Mouse (Mus musculus): Measurements from ENCODE around the gene Hist1h1a. TPM values are rescaled to one million over a fixed set of nuclear protein-coding genes. Genes with fewer than 3 reads are reported as not detected.

The Hist1h1a gene
- polyA plus RNA-seq, 1 experiment, result 4.3 TPM

DNA sequence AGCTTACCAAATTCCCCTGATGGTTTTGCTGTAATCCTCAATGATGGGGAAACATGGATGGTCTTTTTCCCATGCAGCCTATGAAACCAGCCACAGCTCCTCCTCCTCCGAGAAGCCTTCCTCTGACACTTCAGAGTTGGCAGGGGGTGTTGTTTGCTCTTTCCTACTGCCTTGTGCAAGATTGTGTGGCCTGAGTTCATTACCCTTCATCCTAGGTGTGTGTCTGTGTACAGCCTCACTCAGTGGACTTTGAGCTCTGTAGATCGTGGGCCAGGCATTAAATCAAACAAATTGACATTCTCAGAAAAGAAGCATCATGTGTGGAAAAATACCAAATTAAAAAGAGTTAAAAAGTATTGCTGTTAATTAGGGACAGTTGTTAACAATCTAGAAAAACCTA, 41.1 kb downstream of the Hist1h1a start:
- Histone ChIP-seq H3K4me1 (ENCODE audit: control insufficient read depth, insufficient read depth, low read length) (no peaks in the 10 kb centered on the region), H3K27me3 (ENCODE audit: control insufficient read depth, insufficient read depth, low read length) (no peaks in the 10 kb centered on the region), H3K36me3 (ENCODE audit: control insufficient read depth, insufficient read depth, low read length) (no peaks in the 10 kb centered on the region), H3K27ac (ENCODE audit: control insufficient read depth, insufficient read depth, low read depth, low read length) (no peak overlapping the region), H3K4me3 (ENCODE audit: control insufficient read depth, low read depth, low read length) (no peak overlapping the region)
- TF ChIP-seq CTCF (IDR thresholded peaks at IDR 0.05; ENCODE audit: control insufficient read depth, insufficient read depth, insufficient replicate concordance, low read depth, low read length) (no peak), POLR2A (IDR thresholded peaks at IDR 0.05; ENCODE audit: control insufficient read depth, low read depth, low read length) (no peak)

DNA sequence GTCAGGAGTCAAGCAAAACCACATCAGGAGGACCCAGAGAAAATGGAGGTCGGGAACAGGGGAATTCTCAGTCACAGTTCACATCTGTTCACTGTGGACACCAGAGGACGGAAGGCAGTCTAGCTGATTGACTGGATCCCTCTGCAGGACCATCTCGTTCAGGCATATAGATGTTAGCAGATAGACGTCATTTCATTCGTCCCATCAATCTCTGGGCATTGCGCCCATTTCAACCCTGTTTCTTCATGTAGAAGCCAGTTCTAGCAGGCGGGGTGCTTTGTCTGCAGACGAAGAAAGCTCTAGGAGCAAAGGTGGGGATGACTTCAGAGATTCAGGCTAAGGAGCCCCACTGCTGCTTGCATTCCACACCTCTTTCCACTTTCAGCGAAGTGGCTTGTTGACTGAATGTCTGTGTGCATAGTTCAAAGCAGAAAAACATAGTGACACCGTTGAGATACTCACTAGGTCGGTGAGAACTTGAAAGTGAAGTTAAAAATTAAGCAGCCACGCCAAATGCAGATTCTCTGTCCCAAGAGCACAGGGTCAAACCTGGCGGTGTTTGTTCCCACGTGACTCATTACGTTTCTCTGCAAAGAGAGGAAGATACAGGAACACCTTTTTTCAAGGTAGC, 43.1 kb downstream of the Hist1h1a start, which contains the start of gene Slc17a2:
TSS of gene Slc17a2 (plus strand) at position 572 of the 631 bp plus-strand sequence.
- H3K27ac ChIP-seq (ENCODE audit: control insufficient read depth, insufficient read depth, low read depth, low read length), result no peak within 1 kb of the TSS
- TF ChIP-seq POLR2A (IDR thresholded peaks at IDR 0.05; ENCODE audit: control insufficient read depth, low read depth, low read length) (no peak), CTCF (IDR thresholded peaks at IDR 0.05; ENCODE audit: control insufficient read depth, insufficient read depth, insufficient replicate concordance, low read depth, low read length) (no peak)
- no peaks in the 10 kb centered on the region for H3K4me1 ChIP-seq (ENCODE audit: control insufficient read depth, insufficient read depth, low read length)
- H3K27me3 ChIP-seq (ENCODE audit: control insufficient read depth, insufficient read depth, low read length), result no peaks in the 10 kb centered on the region
- H3K4me3 ChIP-seq (ENCODE audit: control insufficient read depth, low read depth, low read length), result no peak within 1 kb of the TSS
- H3K36me3 ChIP-seq (ENCODE audit: control insufficient read depth, insufficient read depth, low read length), result no peaks in the 10 kb centered on the region

Other genes with a start within 250 kb of the Hist1h1a start
- gene Hist1h4h, start 232.6 kb upstream of the Hist1h1a start, polyA plus RNA-seq (2012; rRNA removed), result 13.2 and 17.1 TPM in 2 replicates
- gene Hist1h2af, start 229.8 kb upstream of the Hist1h1a start, polyA plus RNA-seq (2012; rRNA removed), result 4.4 and 4.5 TPM in 2 replicates
- 1.3 and 2.7 TPM in 2 replicates for gene Hist1h3g, start 228.2 kb upstream of the Hist1h1a start, polyA plus RNA-seq (2012; rRNA removed)
- 0.07 and 0.13 TPM in 2 replicates for gene Hist1h2bh, start 220.3 kb upstream of the Hist1h1a start, polyA plus RNA-seq (2012; rRNA removed)
- gene Hist1h3f, start 219.6 kb upstream of the Hist1h1a start, polyA plus RNA-seq (2012; rRNA removed), result 1.3 and 1.4 TPM in 2 replicates
- gene Hist1h4f, start 212.0 kb upstream of the Hist1h1a start, polyA plus RNA-seq (2012; rRNA removed), result 2.1 and 3.7 TPM in 2 replicates
- 0.02 and 0.04 TPM in 2 replicates for gene Hist1h1d, start 210.4 kb upstream of the Hist1h1a start, polyA plus RNA-seq (2012; rRNA removed)
- gene Hist1h3e, start 201.3 kb upstream of the Hist1h1a start, polyA plus RNA-seq (2012; rRNA removed), result 2.8 and 3.2 TPM in 2 replicates
- 0.34 and 0.36 TPM in 2 replicates for gene Hist1h2ae, start 192.4 kb upstream of the Hist1h1a start, polyA plus RNA-seq (2012; rRNA removed)
- gene Hist1h2bg, start 192.3 kb upstream of the Hist1h1a start, polyA plus RNA-seq (2012; rRNA removed), result 6.8 and 7.8 TPM in 2 replicates
- 0.98 and 2.9 TPM in 2 replicates for gene Hist1h2bf, start 189.5 kb upstream of the Hist1h1a start, polyA plus RNA-seq (2012; rRNA removed)
- 0.90 and 1.0 TPM in 2 replicates for gene Hist1h2ad, start 189.3 kb upstream of the Hist1h1a start, polyA plus RNA-seq (2012; rRNA removed)
- 0.98 and 1.1 TPM in 2 replicates for gene Hist1h3d, start 187.9 kb upstream of the Hist1h1a start, polyA plus RNA-seq (2012; rRNA removed)
- 2.7 and 2.9 TPM in 2 replicates for gene Hist1h4d, start 182.1 kb upstream of the Hist1h1a start, polyA plus RNA-seq (2012; rRNA removed)
- 0.42 and 0.58 TPM in 2 replicates for gene Hist1h2be, start 142.5 kb upstream of the Hist1h1a start, polyA plus RNA-seq (2012; rRNA removed)
- gene Hist1h1e, start 141.1 kb upstream of the Hist1h1a start, polyA plus RNA-seq (2012; rRNA removed), result 0.35 and 0.41 TPM in 2 replicates
- 0.20 and 0.26 TPM in 2 replicates for gene Hist1h2ac, start 79.7 kb upstream of the Hist1h1a start, polyA plus RNA-seq (2012; rRNA removed)
- 17.8 and 19.0 TPM in 2 replicates for gene Hist1h2bc, start 79.5 kb upstream of the Hist1h1a start, polyA plus RNA-seq (2012; rRNA removed)
- 22.2 and 24.8 TPM in 2 replicates for gene Hist1h1t, start 67.9 kb upstream of the Hist1h1a start, polyA plus RNA-seq (2012; rRNA removed)
- 20.1 and 20.6 TPM in 2 replicates for gene Hist1h4c, start 65.2 kb upstream of the Hist1h1a start, polyA plus RNA-seq (2012; rRNA removed)
- 5.2 and 6.1 TPM in 2 replicates for gene Hfe, start 52.8 kb upstream of the Hist1h1a start, polyA plus RNA-seq (2012; rRNA removed)
- 5.4 and 6.9 TPM in 2 replicates for gene Hist1h1c, start 24.9 kb upstream of the Hist1h1a start, polyA plus RNA-seq (2012; rRNA removed)
- gene Hist1h3c, start 18.1 kb upstream of the Hist1h1a start, polyA plus RNA-seq (2012; rRNA removed), result 2.3 TPM in 2 replicates
- 3.9 and 7.0 TPM in 2 replicates for gene Hist1h2bb, start 16.9 kb upstream of the Hist1h1a start, polyA plus RNA-seq (2012; rRNA removed)
- 4.4 and 6.2 TPM in 2 replicates for gene Hist1h2ab, start 12.5 kb upstream of the Hist1h1a start, polyA plus RNA-seq (2012; rRNA removed)
- 4.2 and 4.7 TPM in 2 replicates for gene Hist1h3b, start 11.4 kb upstream of the Hist1h1a start, polyA plus RNA-seq (2012; rRNA removed)
- gene Hist1h4b, start 6.7 kb upstream of the Hist1h1a start, polyA plus RNA-seq (2012; rRNA removed), result 2.4 and 2.5 TPM in 2 replicates
- gene Hist1h4a, start 2.4 kb upstream of the Hist1h1a start, polyA plus RNA-seq (2012; rRNA removed), result 83.8 and 94.1 TPM in 2 replicates
- 29.4 and 33.4 TPM in 2 replicates for gene Hist1h3a, start 1.3 kb upstream of the Hist1h1a start, polyA plus RNA-seq (2012; rRNA removed)
- 2.1 and 2.5 TPM in 2 replicates for gene Trim38, start 6.2 kb downstream of the Hist1h1a start, polyA plus RNA-seq (2012; rRNA removed)
- gene Slc17a2, start 43.3 kb downstream of the Hist1h1a start, polyA plus RNA-seq (2012; rRNA removed), result 0.40 and 0.41 TPM in 2 replicates
- gene Slc17a3, start 75.8 kb downstream of the Hist1h1a start, polyA plus RNA-seq (2012; rRNA removed), result 0.10 and 0.21 TPM in 2 replicates
- gene Slc17a1, start 104.1 kb downstream of the Hist1h1a start, polyA plus RNA-seq (2012; rRNA removed), result 0.11 and 0.22 TPM in 2 replicates
- not detected in 2 replicates for gene Slc17a4, start 151.3 kb downstream of the Hist1h1a start, polyA plus RNA-seq (2012; rRNA removed)
- 226 and 228 TPM in 2 replicates for gene Hist1h2ba, start 170.5 kb downstream of the Hist1h1a start, polyA plus RNA-seq (2012; rRNA removed)
- gene Hist1h2aa, start 170.8 kb downstream of the Hist1h1a start, polyA plus RNA-seq (2012; rRNA removed), result 39.5 and 59.1 TPM in 2 replicates
- gene Scgn, start 227.5 kb downstream of the Hist1h1a start, polyA plus RNA-seq (2012; rRNA removed), result 20.1 and 22.4 TPM in 2 replicates

Measured in testis, adult 2 months (tissue).